Mouse (Mus musculus) CH12.LX (cell line): ENCODE measurements around the gene Fcho1. TPM values are rescaled to one million over a fixed set of nuclear protein-coding genes. Genes with fewer than 3 reads are reported as not detected.

Experiments used
- DNase-seq: peaks from one replicate; pipeline ENCODE4 v3.0.0-alpha.2; 2013; ENCODE audit errors: extremely low read depth
- H3K27ac ChIP-seq: 2 replicates; pipeline ENCODE4 v1.5.1; 2012; ENCODE audit warnings: low read depth, mild to moderate bottlenecking, control low read depth, moderate library complexity; ENCODE audit not compliant: insufficient read depth
- H3K27me3 ChIP-seq: replicated peaks from 2 replicates; pipeline ENCODE3; 2012; ENCODE audit warnings: inconsistent platforms
- H3K36me3 ChIP-seq, 2 experiments: replicated peaks in 1 of 2; 2 replicates each; pipeline versions ENCODE3 to v1.6.1; 2012; ENCODE audit warnings: inconsistent platforms in 1 of 2, low read length in 1 of 2, mild to moderate bottlenecking in 1 of 2, mixed read lengths in 1 of 2, moderate library complexity in 1 of 2; ENCODE audit not compliant: control insufficient read depth in 1 of 2, insufficient read depth in 1 of 2
- H3K4me1 ChIP-seq, 2 experiments: 2 replicates each; pipeline ENCODE4 v1.6.1; 2012; ENCODE audit warnings: inconsistent platforms in 1 of 2, moderate library complexity in 1 of 2; ENCODE audit not compliant: insufficient read depth in 2 of 2, control insufficient read depth in 1 of 2
- H3K4me2 ChIP-seq: 2 replicates; pipeline ENCODE4 v1.6.1; 2012; ENCODE audit warnings: low read depth, mild to moderate bottlenecking, control low read depth; ENCODE audit not compliant: poor library complexity, insufficient read depth, severe bottlenecking
- H3K4me3 ChIP-seq, 3 experiments: fragments of 150-350 bp in 1 of 3; sonication (generic) in 1 of 3; replicated peaks in 1 of 3; 2 replicates each; pipeline versions ENCODE3 to v1.5.1; 2011 to 2012; ENCODE audit warnings: low read depth in 2 of 3, low read length in 2 of 3, mild to moderate bottlenecking in 2 of 3, moderate library complexity in 2 of 3, control low read depth in 1 of 3, improper control_type of control experiment in 1 of 3, inconsistent platforms in 1 of 3, mixed read lengths in 1 of 3; ENCODE audit not compliant: poor library complexity in 1 of 3
- H3K79me2 ChIP-seq: replicated peaks from 2 replicates; pipeline ENCODE4 v1.6.1; 2012; ENCODE audit warnings: mild to moderate bottlenecking, moderate library complexity; ENCODE audit not compliant: control insufficient read depth, poor library complexity, insufficient read depth, severe bottlenecking; ENCODE audit errors: extremely low read depth
- H3K9ac ChIP-seq: 2 replicates; pipeline ENCODE4 v1.6.1; 2012; ENCODE audit warnings: low read depth, mild to moderate bottlenecking, control low read depth, moderate library complexity; ENCODE audit not compliant: insufficient read depth
- H3K9me3 ChIP-seq: replicated peaks from 2 replicates; pipeline ENCODE3; 2012; ENCODE audit warnings: low read length, inconsistent platforms, mixed read lengths
- BHLHE40 ChIP-seq: IDR thresholded peaks from 2 replicates; pipeline ENCODE4 v1.6.1; 2011; ENCODE audit warnings: mild to moderate bottlenecking, low read depth, low read length, improper control_type of control experiment
- CTCF ChIP-seq, 2 experiments: IDR thresholded peaks in 1 of 2; conservative IDR thresholded peaks in 1 of 2; 2 replicates each; pipeline ENCODE4 v1.5.1; 2011 to 2012; ENCODE audit warnings: low read depth in 2 of 2, low read length in 2 of 2, improper control_type of control experiment in 1 of 2, inconsistent platforms in 1 of 2, mild to moderate bottlenecking in 1 of 2, moderate library complexity in 1 of 2
- E2F4 ChIP-seq: IDR thresholded peaks from 2 replicates; pipeline ENCODE4 v1.6.1; 2011; ENCODE audit warnings: low read depth, low read length, improper control_type of control experiment; ENCODE audit not compliant: insufficient replicate concordance
- EP300 ChIP-seq: IDR thresholded peaks from 2 replicates; pipeline ENCODE4 v1.6.1; 2011; ENCODE audit warnings: low read length, improper control_type of control experiment
- HCFC1 ChIP-seq: IDR thresholded peaks from 2 replicates; pipeline ENCODE4 v1.6.1; 2012; ENCODE audit warnings: low read depth, mild to moderate bottlenecking, inconsistent platforms, low read length, improper control_type of control experiment
- MAFK ChIP-seq: IDR thresholded peaks from 2 replicates; pipeline ENCODE4 v1.6.1; 2011; ENCODE audit warnings: low read length, improper control_type of control experiment; ENCODE audit not compliant: insufficient replicate concordance
- MAZ ChIP-seq: IDR thresholded peaks from 2 replicates; pipeline ENCODE4 v1.6.1; 2012; ENCODE audit warnings: low read depth, mild to moderate bottlenecking, inconsistent platforms, low read length, improper control_type of control experiment, moderate library complexity
- MXI1 ChIP-seq: IDR thresholded peaks from 2 replicates; pipeline ENCODE4 v1.6.1; 2011; ENCODE audit warnings: mild to moderate bottlenecking, low read depth, low read length, improper control_type of control experiment
- NRF1 ChIP-seq: IDR thresholded peaks from 2 replicates; pipeline ENCODE4 v1.6.1; 2014; ENCODE audit warnings: low read depth, mild to moderate bottlenecking, inconsistent platforms, low read length, improper control_type of control experiment, moderate library complexity
- POLR2A ChIP-seq: IDR thresholded peaks from 2 replicates; pipeline ENCODE4 v1.6.1; 2011; ENCODE audit warnings: low read depth, mild to moderate bottlenecking, improper control_type of control experiment, low read length
- RAD21 ChIP-seq: IDR thresholded peaks from 2 replicates; pipeline ENCODE4 v1.6.1; 2011; ENCODE audit warnings: low read depth, mild to moderate bottlenecking, low read length, improper control_type of control experiment, moderate library complexity
- SIN3A ChIP-seq: IDR thresholded peaks from 2 replicates; pipeline ENCODE4 v1.6.1; 2012; ENCODE audit warnings: low read length, improper control_type of control experiment, inconsistent platforms
- TBP ChIP-seq: conservative IDR thresholded peaks from 2 replicates; pipeline ENCODE4 v1.6.1; 2011; ENCODE audit warnings: low read depth, low read length, improper control_type of control experiment
- USF1 ChIP-seq: IDR thresholded peaks from 2 replicates; pipeline ENCODE4 v1.6.1; 2014; ENCODE audit warnings: low read depth, mild to moderate bottlenecking, inconsistent platforms, low read length, improper control_type of control experiment
- USF2 ChIP-seq: conservative IDR thresholded peaks from 2 replicates; pipeline ENCODE4 v1.6.1; 2011; ENCODE audit warnings: low read depth, low read length, improper control_type of control experiment
- ZNF384 ChIP-seq: IDR thresholded peaks from 2 replicates; pipeline ENCODE4 v1.6.1; 2012; ENCODE audit warnings: low read depth, low read length, improper control_type of control experiment, inconsistent platforms
- dilution Hi-C: fragments of 300-500 bp; cut with MboI; formaldehyde crosslinking; loops from 2 replicates; pipeline ENCODE4 v1.14.3; 2020; ENCODE audit warnings: low sequenced_read_pairs; ENCODE audit not compliant: extremely low pct_unique_long_range_greater_than_20kb, extremely low pct_ligation_motif_present
- in situ Hi-C: fragments of 300-500 bp; cut with MboI; formaldehyde crosslinking; loops from 3 replicates; pipeline ENCODE4 v1.14.3; 2019; ENCODE audit warnings: low sequenced_read_pairs, low pct_ligation_motif_present, low pct_unique_long_range_greater_than_20kb, mixed read lengths
- polyA plus RNA-seq: library from polyadenylated mRNA; unstranded; fragments of >175 nt; gene quantifications from 2 replicates; pipeline ENCODE4 v1.2.1, GENCODE M21; 2012; ENCODE audit warnings: low read depth; ENCODE audit not compliant: insufficient read length
- total RNA-seq, 2 experiments: library from RNA; depleted of rRNA; stranded (reverse); fragments of 300-350 nt in 1 of 2; fragments of >200 nt in 1 of 2; gene quantifications; 2 replicates each; pipeline ENCODE4 v1.2.3; 2012 to 2014

The Fcho1 gene
- total and polyA plus RNA-seq, 3 experiments: 40.2 to 99.8 (median 82.0) TPM

GRCm38 (mm10) chr8:71680471-71680870, 45.0 kb downstream of the Fcho1 start:
- no peak overlapping the region for H3K4me3 ChIP-seq
- no peak overlapping the region for H3K4me2 ChIP-seq
- no peaks in the 10 kb centered on the region for H3K27me3 ChIP-seq
- peaks cover 68 to 75% of the 10 kb centered on the region in 2 experiments for H3K36me3 ChIP-seq
- DNase-seq: no peak
- peaks cover 14 to 23% of the 10 kb centered on the region in 2 experiments for H3K4me1 ChIP-seq
- H3K79me2 ChIP-seq: peaks cover 15% of the 10 kb centered on the region
- no peak overlapping the region for H3K9ac ChIP-seq
- dilution Hi-C loops (no loop called here), in situ Hi-C loops (no loop called here)
- H3K27ac ChIP-seq: no peak overlapping the region
- TF ChIP-seq USF2: no peak
- TF ChIP-seq MAZ: no peak
- TF ChIP-seq MXI1: no peak
- TF ChIP-seq TBP: no peak
- no peak for TF ChIP-seq USF1
- no peak for TF ChIP-seq MAFK
- no peak for TF ChIP-seq POLR2A
- no peak for TF ChIP-seq RAD21
- no peak for TF ChIP-seq CTCF (conservative IDR thresholded peaks at IDR 0.05 in 1 of 2, IDR thresholded peaks at IDR 0.05 in 1 of 2; ENCODE audit: low read depth in 2 of 2, low read length in 2 of 2)
- TF ChIP-seq NRF1: no peak
- no peak for TF ChIP-seq EP300
- no peaks in the 10 kb centered on the region for H3K9me3 ChIP-seq

GRCm38 (mm10) chr8:71679550-71680168, 45.9 kb downstream of the Fcho1 start:
- Histone ChIP-seq H3K27ac (no peak overlapping the region), H3K4me3 (no peak overlapping the region), H3K36me3 (peaks cover 60 to 67% of the 10 kb centered on the region in 2 experiments), H3K9me3 (no peaks in the 10 kb centered on the region), H3K27me3 (no peaks in the 10 kb centered on the region), H3K9ac (no peak overlapping the region), H3K4me1 (peaks cover 19 to 28% of the 10 kb centered on the region in 2 experiments), H3K79me2 (peaks cover 15% of the 10 kb centered on the region), H3K4me2 (no peak overlapping the region)
- TF ChIP-seq BHLHE40: no peak
- TF ChIP-seq CTCF (conservative IDR thresholded peaks at IDR 0.05 in 1 of 2, IDR thresholded peaks at IDR 0.05 in 1 of 2; ENCODE audit: low read depth in 2 of 2, low read length in 2 of 2): no peak
- no peak for TF ChIP-seq SIN3A
- no peak for TF ChIP-seq MXI1
- TF ChIP-seq HCFC1: no peak
- TF ChIP-seq TBP: no peak
- no peak for TF ChIP-seq ZNF384
- TF ChIP-seq E2F4: no peak
- DNase-seq: no peak
- dilution Hi-C loops (no loop called here), in situ Hi-C loops (no loop called here)
